Mouse (Mus musculus) ES-E14 (cell line): Measurements from ENCODE around the gene Mecr. TPM values are rescaled to one million over a fixed set of nuclear protein-coding genes. Genes with fewer than 3 reads are reported as not detected.

Experiments used
- DNase-seq: peaks from one replicate; pipeline ENCODE4 v3.0.0-alpha.2; 2013; ENCODE audit warnings: low read depth, low spot score
- H3K27ac ChIP-seq: 2 replicates; pipeline ENCODE4 v1.5.1; 2012; ENCODE audit warnings: low read depth, mild to moderate bottlenecking, low read length, moderate library complexity, mixed read lengths; ENCODE audit not compliant: poor library complexity, insufficient read depth, severe bottlenecking
- H3K36me3 ChIP-seq: 2 replicates; pipeline ENCODE4 v1.6.1; 2012; ENCODE audit warnings: mild to moderate bottlenecking, low read length, moderate library complexity, mixed read lengths; ENCODE audit not compliant: control insufficient read depth, poor library complexity, insufficient read depth, severe bottlenecking
- H3K4me1 ChIP-seq, 2 experiments: fragments of 150-350 bp in 1 of 2; sonication (generic) in 1 of 2; 2 replicates each; pipeline ENCODE4 v1.6.1; 2012; ENCODE audit warnings: low read length in 2 of 2, mild to moderate bottlenecking in 1 of 2, mixed read lengths in 1 of 2; ENCODE audit not compliant: control insufficient read depth in 2 of 2, insufficient read depth in 2 of 2, poor library complexity in 1 of 2
- H3K4me3 ChIP-seq, 2 experiments: fragments of 150-350 bp in 1 of 2; sonication (generic) in 1 of 2; 2 replicates each; pipeline ENCODE4 v1.5.1; 2012; ENCODE audit warnings: low read length in 2 of 2, low read depth in 1 of 2, mild to moderate bottlenecking in 1 of 2, mixed read lengths in 1 of 2; ENCODE audit not compliant: insufficient read depth in 1 of 2, poor library complexity in 1 of 2, severe bottlenecking in 1 of 2
- H3K9ac ChIP-seq: 2 replicates; pipeline ENCODE4 v1.6.1; 2012; ENCODE audit warnings: low read depth, mild to moderate bottlenecking, low read length, mixed read lengths; ENCODE audit not compliant: poor library complexity, insufficient read depth, severe bottlenecking
- H3K9me3 ChIP-seq: fragments of 150-350 bp; sonication (generic); 2 replicates; pipeline ENCODE4 v1.6.1; 2012; ENCODE audit warnings: low read depth, mild to moderate bottlenecking, low read length; ENCODE audit not compliant: control insufficient read depth, insufficient read depth
- CHD2 ChIP-seq: IDR thresholded peaks from 2 replicates; pipeline ENCODE4 v1.6.1; 2014; ENCODE audit warnings: mild to moderate bottlenecking, low read depth, low read length, inconsistent platforms
- HCFC1 ChIP-seq: IDR thresholded peaks from 2 replicates; pipeline ENCODE4 v1.6.1; 2012; ENCODE audit warnings: low read length, inconsistent platforms, borderline replicate concordance; ENCODE audit not compliant: insufficient read depth
- MAFK ChIP-seq: IDR thresholded peaks from 2 replicates; pipeline ENCODE4 v1.6.1; 2014; ENCODE audit warnings: mild to moderate bottlenecking, low read depth, low read length, inconsistent platforms; ENCODE audit not compliant: insufficient read depth
- ZC3H11A ChIP-seq: IDR thresholded peaks from 2 replicates; pipeline ENCODE4 v1.6.1; 2012; ENCODE audit warnings: low read depth, mild to moderate bottlenecking, inconsistent platforms, low read length, borderline replicate concordance
- ZNF384 ChIP-seq: IDR thresholded peaks from 2 replicates; pipeline ENCODE4 v1.6.1; 2012; ENCODE audit warnings: low read depth, low read length, inconsistent platforms
- in situ Hi-C, 2 experiments: fragments of 600-800 bp; cut with MboI; formaldehyde crosslinking; loops; one replicate each; pipeline ENCODE4 v1.15.1; 2025; ENCODE audit warnings: low sequenced_read_pairs in 2 of 2, inconsistent platforms in 1 of 2; ENCODE audit not compliant: unreplicated experiment in 2 of 2
- total RNA-seq: library from RNA; depleted of rRNA; stranded (reverse); fragments of 300-350 nt; gene quantifications from 2 replicates; pipeline ENCODE4 v1.2.3, GENCODE M21; 2012

The Mecr gene
- total RNA-seq, 1 experiment = 31.2 TPM

DNA sequence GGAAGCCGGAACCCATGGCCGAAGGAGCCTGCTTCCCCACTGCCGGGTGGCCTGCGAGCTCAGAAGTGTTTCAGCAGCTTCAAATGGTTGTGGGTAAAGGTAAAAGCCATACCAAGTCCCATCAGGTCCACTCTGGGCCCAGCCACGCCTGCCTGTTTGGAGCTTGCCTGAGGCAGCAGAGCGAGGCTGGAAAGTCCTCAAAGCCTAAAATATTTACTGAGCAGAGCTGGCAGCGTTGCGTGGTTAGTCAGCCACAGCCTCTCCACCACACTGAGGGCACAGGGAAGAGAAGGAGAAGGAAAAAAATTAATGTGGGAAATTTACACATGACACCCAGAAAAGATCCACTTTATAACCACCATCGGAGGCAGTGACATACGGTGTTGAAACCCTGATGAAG, 70.3 kb downstream of the Mecr start:
- DNase-seq = no peak
- no peak overlapping the region for H3K4me3 ChIP-seq
- H3K9me3 ChIP-seq = no peaks in the 10 kb centered on the region
- no peak overlapping the region for H3K27ac ChIP-seq
- TF ChIP-seq CHD2 (no peak), MAFK (no peak), ZNF384 (no peak), ZC3H11A (no peak), HCFC1 (no peak)
- in situ Hi-C loops = no loop called here
- no peaks in the 10 kb centered on the region for H3K36me3 ChIP-seq
- H3K9ac ChIP-seq = no peak overlapping the region
- H3K4me1 ChIP-seq = peaks cover 7 to 19% of the 10 kb centered on the region in 2 experiments; a peak in 3 of 4 replicates

DNA sequence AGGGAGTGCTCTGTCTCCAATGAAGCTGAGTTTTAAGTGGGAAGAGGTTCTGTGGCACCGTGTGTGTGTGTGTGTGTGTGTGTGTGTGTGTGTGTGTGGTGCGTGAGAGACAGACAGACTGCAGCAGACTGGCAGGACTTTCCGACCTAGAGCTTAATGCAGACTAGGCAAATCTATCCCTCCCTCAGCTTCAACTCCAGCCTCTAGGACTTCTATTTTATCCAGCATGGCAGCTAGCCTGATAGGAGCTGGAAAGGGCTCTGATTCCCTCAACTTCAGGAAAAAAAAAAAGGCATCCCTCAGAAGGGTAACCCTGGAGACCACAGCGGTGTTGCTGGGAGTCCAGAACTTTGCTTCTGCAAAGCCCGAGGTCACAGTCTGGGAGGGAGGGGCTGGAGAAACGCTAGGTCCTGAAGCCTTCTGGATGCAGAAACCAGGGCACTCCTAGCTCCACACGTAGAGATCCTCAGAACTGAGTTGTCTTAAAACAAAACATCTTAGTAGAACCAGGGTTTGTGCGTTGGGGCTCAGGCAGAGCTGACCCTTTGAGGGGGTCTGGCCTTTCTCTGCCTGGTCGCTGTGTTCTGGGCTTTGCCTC, 70.9 kb downstream of the Mecr start:
- no peak for TF ChIP-seq ZNF384
- no peak for TF ChIP-seq HCFC1
- no peak for TF ChIP-seq ZC3H11A
- no peak for TF ChIP-seq MAFK
- no peak for TF ChIP-seq CHD2
- H3K9ac ChIP-seq = no peak overlapping the region
- H3K4me3 ChIP-seq = no peak overlapping the region
- peaks cover 7 to 23% of the 10 kb centered on the region in 2 experiments; a peak in 3 of 4 replicates for H3K4me1 ChIP-seq
- no peaks in the 10 kb centered on the region for H3K36me3 ChIP-seq
- H3K27ac ChIP-seq = no peak overlapping the region
- DNase-seq = no peak
- in situ Hi-C loops = no loop called here
- no peaks in the 10 kb centered on the region for H3K9me3 ChIP-seq

DNA sequence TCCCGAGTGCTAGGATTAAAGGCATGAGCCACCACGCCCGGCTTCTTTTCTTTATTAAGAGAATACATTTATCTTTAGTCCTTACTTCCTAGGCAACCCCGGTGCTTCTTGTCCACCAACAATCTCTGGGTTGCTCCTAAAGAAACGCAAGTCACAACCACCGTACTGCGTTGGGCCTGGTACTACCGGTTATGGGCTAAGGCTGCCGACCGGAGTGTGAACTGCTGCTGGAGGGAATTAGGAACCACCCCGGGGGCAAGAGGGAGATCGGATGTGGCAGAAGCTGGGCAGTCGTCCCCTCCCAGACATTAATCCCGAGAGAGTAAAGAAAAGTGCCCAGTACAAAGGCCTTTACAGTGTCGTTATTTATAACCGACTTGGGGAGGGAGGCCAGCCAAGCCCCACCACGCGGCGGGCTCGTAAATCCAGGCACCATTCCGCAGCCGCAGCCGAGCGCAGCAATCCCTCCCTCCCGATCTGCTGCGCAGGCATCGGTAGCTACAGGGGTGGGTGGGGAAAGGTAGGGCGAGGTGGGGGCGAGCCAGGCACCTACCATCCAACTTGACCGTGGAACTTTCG, 71.7 kb downstream of the Mecr start:
- no peaks in the 10 kb centered on the region for H3K36me3 ChIP-seq
- no peak for DNase-seq
- H3K27ac ChIP-seq = no peak overlapping the region
- no peaks in the 10 kb centered on the region for H3K9me3 ChIP-seq
- in situ Hi-C loops = no loop called here
- no peak for TF ChIP-seq ZC3H11A
- no peak for TF ChIP-seq HCFC1
- TF ChIP-seq MAFK = no peak
- no peak for TF ChIP-seq CHD2
- no peak for TF ChIP-seq ZNF384
- H3K4me1 ChIP-seq = peaks cover 7 to 29% of the 10 kb centered on the region in 2 experiments; a peak in 3 of 4 replicates
- H3K4me3 ChIP-seq = peak overlapping the region in 1 of 2 experiments; percentile 30; a peak in 2 of 4 replicates
- H3K9ac ChIP-seq = 0 out of 2 replicates have a peak overlapping the region, but pooled peaks have one; percentile 2

DNA sequence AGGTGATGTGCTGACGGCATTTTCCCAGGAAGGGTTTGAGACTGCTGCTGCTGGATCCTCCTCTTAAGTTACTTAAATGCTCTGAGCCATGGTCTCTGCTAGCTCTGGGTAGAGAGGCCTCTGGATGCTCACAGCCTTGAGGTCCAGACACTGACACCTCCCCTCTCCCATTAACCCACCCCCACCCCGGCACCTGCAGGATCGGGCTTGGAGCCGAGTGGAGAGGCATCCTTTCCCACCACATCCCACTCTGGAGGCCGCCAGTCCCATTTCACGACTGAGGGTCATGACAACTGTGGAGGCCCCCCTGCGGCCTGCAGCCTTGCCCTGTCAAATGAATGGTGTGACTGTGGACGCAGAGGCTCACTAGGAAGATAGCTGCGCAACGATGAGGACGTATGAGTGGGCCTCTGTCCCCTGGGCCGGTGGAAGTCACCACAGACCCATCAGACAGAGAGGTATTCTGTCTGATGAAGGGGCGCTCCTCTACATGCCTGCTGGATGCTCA, 72.6 kb downstream of the Mecr start:
- no peak overlapping the region for H3K27ac ChIP-seq
- in situ Hi-C loops = no loop called here

More for the DNA sequence above, 72.6 kb downstream of the Mecr start:
- H3K9me3 ChIP-seq = no peaks in the 10 kb centered on the region
- no peak for DNase-seq
- H3K4me3 ChIP-seq = no peak overlapping the region
- peaks cover 7 to 26% of the 10 kb centered on the region in 2 experiments; a peak in 3 of 4 replicates for H3K4me1 ChIP-seq
- no peak overlapping the region for H3K9ac ChIP-seq
- H3K36me3 ChIP-seq = no peaks in the 10 kb centered on the region
- TF ChIP-seq ZC3H11A (no peak), CHD2 (no peak), HCFC1 (no peak), ZNF384 (no peak), MAFK (no peak)
